Mouse (Mus musculus) MEL (cell line): ENCODE results near the gene Gas2l2. TPM values are rescaled to one million over a fixed set of nuclear protein-coding genes. Genes with fewer than 3 reads are reported as not detected.

Source experiments
- DNase-seq: peaks from one replicate; pipeline ENCODE4 v3.0.0; 2011; ENCODE audit warnings: low read depth, low spot score
- H3K27ac ChIP-seq: 2 replicates; pipeline ENCODE4 v1.5.1; 2012; ENCODE audit warnings: low read depth, mild to moderate bottlenecking, control low read depth, low read length, moderate library complexity; ENCODE audit not compliant: control insufficient read depth
- H3K27me3 ChIP-seq, 2 experiments: fragments of 150-350 bp in 1 of 2; sonication (generic) in 1 of 2; 2 replicates each; pipeline ENCODE4 v1.6.1; 2012; ENCODE audit warnings: low read length in 2 of 2, mild to moderate bottlenecking in 2 of 2, improper control_type of control experiment in 1 of 2, moderate library complexity in 1 of 2; ENCODE audit not compliant: insufficient read depth in 2 of 2, control insufficient read depth in 1 of 2
- H3K36me3 ChIP-seq, 2 experiments: 2 replicates each; pipeline ENCODE4 v1.6.1; 2012 to 2014; ENCODE audit warnings: low read length in 2 of 2, improper control_type of control experiment in 1 of 2, inconsistent platforms in 1 of 2, mild to moderate bottlenecking in 1 of 2; ENCODE audit not compliant: insufficient read depth in 2 of 2, control insufficient read depth in 1 of 2
- H3K4me1 ChIP-seq, 2 experiments: fragments of 150-350 bp in 1 of 2; sonication (generic) in 1 of 2; 2 replicates each; pipeline ENCODE4 v1.6.1; 2012; ENCODE audit warnings: low read length in 2 of 2, improper control_type of control experiment in 1 of 2, mild to moderate bottlenecking in 1 of 2; ENCODE audit not compliant: insufficient read depth in 2 of 2, control insufficient read depth in 1 of 2
- H3K4me3 ChIP-seq, 2 experiments: fragments of 150-350 bp in 1 of 2; sonication (generic) in 1 of 2; 2 replicates each; pipeline ENCODE4 v1.5.1; 2012; ENCODE audit warnings: low read depth in 2 of 2, low read length in 2 of 2, mild to moderate bottlenecking in 2 of 2, moderate library complexity in 2 of 2, control low read depth in 1 of 2, improper control_type of control experiment in 1 of 2; ENCODE audit not compliant: control insufficient read depth in 1 of 2, insufficient read depth in 1 of 2
- H3K79me2 ChIP-seq: 2 replicates; pipeline ENCODE4 v1.6.1; 2012; ENCODE audit warnings: mild to moderate bottlenecking, low read length, moderate library complexity; ENCODE audit not compliant: control insufficient read depth, poor library complexity, insufficient read depth
- H3K9ac ChIP-seq: 2 replicates; pipeline ENCODE4 v1.6.1; 2012; ENCODE audit warnings: low read depth, mild to moderate bottlenecking, control low read depth, low read length, moderate library complexity; ENCODE audit not compliant: control insufficient read depth, poor library complexity, severe bottlenecking
- H3K9me3 ChIP-seq: fragments of 150-350 bp; sonication (generic); replicated peaks from 2 replicates; pipeline ENCODE4 v1.6.1; 2012; ENCODE audit warnings: mild to moderate bottlenecking, low read length, improper control_type of control experiment, moderate library complexity; ENCODE audit not compliant: insufficient read depth
- BHLHE40 ChIP-seq: IDR thresholded peaks from 2 replicates; pipeline ENCODE4 v1.6.1; 2012; ENCODE audit warnings: low read depth, mild to moderate bottlenecking, inconsistent platforms, low read length, improper control_type of control experiment, borderline replicate concordance
- CHD2 ChIP-seq: IDR thresholded peaks from 2 replicates; pipeline ENCODE4 v1.6.1; 2011; ENCODE audit warnings: low read length, improper control_type of control experiment
- CTCF ChIP-seq, 3 experiments: IDR thresholded peaks in 2 of 3; conservative IDR thresholded peaks in 1 of 3; 2 replicates each; pipeline ENCODE4 v1.5.1; 2011 to 2012; ENCODE audit warnings: low read length in 3 of 3, low read depth in 2 of 3, mild to moderate bottlenecking in 2 of 3, improper control_type of control experiment in 1 of 3, inconsistent platforms in 1 of 3, mixed read lengths in 1 of 3, moderate library complexity in 1 of 3; ENCODE audit not compliant: control insufficient read depth in 1 of 3, insufficient read depth in 1 of 3, poor library complexity in 1 of 3, severe bottlenecking in 1 of 3
- E2F4 ChIP-seq: IDR thresholded peaks from 2 replicates; pipeline ENCODE4 v1.6.1; 2011; ENCODE audit warnings: low read depth, low read length, improper control_type of control experiment, borderline replicate concordance
- ELF1 ChIP-seq: IDR thresholded peaks from 2 replicates; pipeline ENCODE4 v1.6.1; 2014; ENCODE audit warnings: low read depth, mild to moderate bottlenecking, inconsistent platforms, low read length, improper control_type of control experiment, moderate library complexity
- ETS1 ChIP-seq: IDR thresholded peaks from 2 replicates; pipeline ENCODE4 v1.6.1; 2012; ENCODE audit warnings: low read depth, mild to moderate bottlenecking, inconsistent platforms, low read length, improper control_type of control experiment, moderate library complexity
- GABPA ChIP-seq: IDR thresholded peaks from 2 replicates; pipeline ENCODE4 v1.6.1; 2012; ENCODE audit warnings: low read depth, mild to moderate bottlenecking, inconsistent platforms, low read length, improper control_type of control experiment, moderate library complexity
- HCFC1 ChIP-seq: IDR thresholded peaks from 2 replicates; pipeline ENCODE4 v1.6.1; 2012; ENCODE audit warnings: low read depth, mild to moderate bottlenecking, inconsistent platforms, low read length, improper control_type of control experiment, moderate library complexity
- JUND ChIP-seq: IDR thresholded peaks from 2 replicates; pipeline ENCODE4 v1.6.1; 2011; ENCODE audit warnings: low read depth, mild to moderate bottlenecking, improper control_type of control experiment, low read length
- MAFK ChIP-seq: IDR thresholded peaks from 2 replicates; pipeline ENCODE4 v1.6.1; 2011; ENCODE audit warnings: low read depth, mild to moderate bottlenecking, low read length, improper control_type of control experiment, borderline replicate concordance
- MAX ChIP-seq: IDR thresholded peaks from 2 replicates; pipeline ENCODE4 v1.6.1; 2011; ENCODE audit warnings: low read length, improper control_type of control experiment
- MAZ ChIP-seq: IDR thresholded peaks from 2 replicates; pipeline ENCODE4 v1.6.1; 2012; ENCODE audit warnings: low read depth, mild to moderate bottlenecking, inconsistent platforms, low read length, improper control_type of control experiment
- MXI1 ChIP-seq: IDR thresholded peaks from 2 replicates; pipeline ENCODE4 v1.6.1; 2011; ENCODE audit warnings: mild to moderate bottlenecking, low read depth, low read length, improper control_type of control experiment
- MYB ChIP-seq: IDR thresholded peaks from 2 replicates; pipeline ENCODE4 v1.6.1; 2011; ENCODE audit warnings: mild to moderate bottlenecking, low read depth, low read length, improper control_type of control experiment
- MYC ChIP-seq: IDR thresholded peaks from 2 replicates; pipeline ENCODE4 v1.6.1; 2011; ENCODE audit warnings: low read depth, mild to moderate bottlenecking, low read length, improper control_type of control experiment, moderate library complexity
- NELFE ChIP-seq: IDR thresholded peaks from 2 replicates; pipeline ENCODE4 v1.6.1; 2011; ENCODE audit warnings: low read depth, low read length, improper control_type of control experiment
- NRF1 ChIP-seq: IDR thresholded peaks from 2 replicates; pipeline ENCODE4 v1.6.1; 2014; ENCODE audit warnings: low read depth, mild to moderate bottlenecking, inconsistent platforms, low read length, improper control_type of control experiment, moderate library complexity; ENCODE audit not compliant: poor library complexity, insufficient read depth, severe bottlenecking
- POLR2A ChIP-seq, 2 experiments: IDR thresholded peaks; 2 replicates each; pipeline ENCODE4 v1.6.1; 2011 to 2012; ENCODE audit warnings: low read length in 2 of 2, mild to moderate bottlenecking in 2 of 2, control low read depth in 1 of 2, improper control_type of control experiment in 1 of 2, low read depth in 1 of 2, moderate library complexity in 1 of 2; ENCODE audit not compliant: control insufficient read depth in 1 of 2, insufficient read depth in 1 of 2, poor library complexity in 1 of 2
- POLR2AphosphoS5 ChIP-seq: IDR thresholded peaks from 2 replicates; pipeline ENCODE4 v1.6.1; 2012; ENCODE audit warnings: low read depth, borderline replicate concordance, mild to moderate bottlenecking, inconsistent platforms, low read length, moderate library complexity, mixed read lengths
- RAD21 ChIP-seq: IDR thresholded peaks from 2 replicates; pipeline ENCODE4 v1.6.1; 2011; ENCODE audit warnings: mild to moderate bottlenecking, low read depth, low read length, improper control_type of control experiment
- SIN3A ChIP-seq: IDR thresholded peaks from 2 replicates; pipeline ENCODE4 v1.6.1; 2012; ENCODE audit warnings: low read length, improper control_type of control experiment, inconsistent platforms
- SMC3 ChIP-seq: IDR thresholded peaks from 2 replicates; pipeline ENCODE4 v1.6.1; 2011; ENCODE audit warnings: low read depth, low read length, improper control_type of control experiment
- TAL1 ChIP-seq: IDR thresholded peaks from 2 replicates; pipeline ENCODE4 v1.6.1; 2012; ENCODE audit warnings: mild to moderate bottlenecking, inconsistent platforms, low read length, moderate library complexity, mixed read lengths
- TBP ChIP-seq: IDR thresholded peaks from 2 replicates; pipeline ENCODE4 v1.8.0; 2011; ENCODE audit warnings: low read depth, low read length, improper control_type of control experiment
- UBTF ChIP-seq: IDR thresholded peaks from 2 replicates; pipeline ENCODE4 v1.6.1; 2012; ENCODE audit warnings: low read depth, mild to moderate bottlenecking, inconsistent platforms, low read length, improper control_type of control experiment, moderate library complexity, borderline replicate concordance; ENCODE audit not compliant: insufficient read depth
- USF2 ChIP-seq, 2 experiments: IDR thresholded peaks; 2 replicates each; pipeline ENCODE4 v1.6.1; 2011 to 2012; ENCODE audit warnings: improper control_type of control experiment in 2 of 2, low read length in 2 of 2, borderline replicate concordance in 1 of 2, inconsistent platforms in 1 of 2, low read depth in 1 of 2, mild to moderate bottlenecking in 1 of 2; ENCODE audit not compliant: insufficient read depth in 1 of 2
- ZC3H11A ChIP-seq: IDR thresholded peaks from 2 replicates; pipeline ENCODE4 v1.6.1; 2012; ENCODE audit warnings: low read depth, mild to moderate bottlenecking, inconsistent platforms, low read length, improper control_type of control experiment
- ZMIZ1 ChIP-seq: IDR thresholded peaks from 2 replicates; pipeline ENCODE4 v1.6.1; 2012; ENCODE audit warnings: low read depth, mild to moderate bottlenecking, inconsistent platforms, low read length, improper control_type of control experiment, moderate library complexity
- ZNF384 ChIP-seq: IDR thresholded peaks from 2 replicates; pipeline ENCODE4 v1.6.1; 2012; ENCODE audit warnings: low read depth, mild to moderate bottlenecking, inconsistent platforms, low read length, improper control_type of control experiment
- polyA plus RNA-seq, 2 experiments: library from polyadenylated mRNA; stranded (reverse) in 1 of 2; unstranded in 1 of 2; fragments of >175 nt in 1 of 2; fragments of >200 nt in 1 of 2; gene quantifications; 2 replicates each; pipeline versions ENCODE4 v1.2.1 to v1.2.4; 2012; ENCODE audit warnings: low replicate concordance in 2 of 2, low read depth in 1 of 2; ENCODE audit not compliant: insufficient read length in 2 of 2, insufficient read depth in 1 of 2, missing spikeins in 1 of 2
- total RNA-seq: library from RNA; depleted of rRNA; stranded (reverse); fragments of 300-350 nt; gene quantifications from 2 replicates; pipeline ENCODE4 v1.2.3, GENCODE M21; 2012

Gas2l2 gene
- total and polyA plus RNA-seq, 3 experiments = not detected

DNA sequence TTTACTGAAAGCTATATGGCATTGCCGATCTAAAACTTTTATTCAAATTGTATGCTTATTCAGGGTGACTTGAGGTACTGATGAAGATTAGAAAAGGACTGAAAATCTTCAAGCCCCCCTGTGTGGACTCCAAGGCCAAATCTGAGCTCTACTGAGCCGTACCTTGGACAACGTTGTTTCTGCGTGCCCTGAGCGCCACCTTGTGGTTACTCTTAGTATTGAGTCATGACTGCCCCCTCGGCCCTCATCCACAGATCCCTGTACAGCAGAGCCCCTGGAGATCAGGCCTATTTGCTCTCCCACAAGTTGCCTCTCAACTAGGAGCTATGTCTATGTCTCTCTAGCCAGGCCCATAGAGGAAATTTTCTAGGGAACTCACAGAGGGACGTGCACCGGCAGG lies 4.6 kb downstream of the Gas2l2 start (continued):
- TF ChIP-seq BHLHE40 = no peak
- no peak for TF ChIP-seq ELF1
- TF ChIP-seq, all 39 proteins: peak for 5

DNA sequence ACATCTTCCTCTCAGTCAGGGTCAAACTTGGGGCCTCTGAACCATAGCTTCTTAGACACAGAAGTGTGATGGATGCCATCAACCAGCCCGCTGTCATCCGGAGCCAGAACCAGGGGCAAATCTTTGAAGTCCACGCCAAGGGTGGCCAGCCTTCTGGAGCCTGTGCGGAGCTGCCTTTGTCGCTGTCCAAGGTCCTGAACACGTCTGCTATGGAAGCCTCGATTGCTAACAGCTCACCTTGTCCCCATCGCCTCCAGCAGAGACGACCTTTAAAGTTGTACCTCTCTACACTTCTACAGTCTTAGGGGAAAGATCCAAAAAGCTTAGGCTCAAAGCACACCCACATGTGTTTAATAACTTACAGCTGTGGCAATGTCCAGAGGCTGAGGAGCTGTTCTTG lies 8.0 kb downstream of the Gas2l2 start:
- no peak for TF ChIP-seq POLR2A (IDR thresholded peaks at IDR 0.05; ENCODE audit: control insufficient read depth in 1 of 2, insufficient read depth in 1 of 2, low read depth in 1 of 2, low read length in 2 of 2, poor library complexity in 1 of 2)
- no peak for TF ChIP-seq GABPA
- TF ChIP-seq SIN3A = peak; percentile 81
- peak; percentile 59; the same call in 1 of the 2 replicates for TF ChIP-seq MXI1
- TF ChIP-seq ZMIZ1 = no peak
- TF ChIP-seq MAX = no peak
- no peak for TF ChIP-seq NRF1
- TF ChIP-seq ZNF384 = no peak
- no peaks in the 10 kb centered on the region for H3K9me3 ChIP-seq
- H3K27me3 ChIP-seq = no peaks in the 10 kb centered on the region
- no peaks in the 10 kb centered on the region for H3K79me2 ChIP-seq
- no peak overlapping the region for H3K4me3 ChIP-seq
- peak; percentile 85 for DNase-seq
- no peaks in the 10 kb centered on the region for H3K4me1 ChIP-seq
- no peak overlapping the region for H3K27ac ChIP-seq
- no peaks in the 10 kb centered on the region; a peak in 1 of 4 replicates for H3K36me3 ChIP-seq
- H3K9ac ChIP-seq = no peak overlapping the region

DNA sequence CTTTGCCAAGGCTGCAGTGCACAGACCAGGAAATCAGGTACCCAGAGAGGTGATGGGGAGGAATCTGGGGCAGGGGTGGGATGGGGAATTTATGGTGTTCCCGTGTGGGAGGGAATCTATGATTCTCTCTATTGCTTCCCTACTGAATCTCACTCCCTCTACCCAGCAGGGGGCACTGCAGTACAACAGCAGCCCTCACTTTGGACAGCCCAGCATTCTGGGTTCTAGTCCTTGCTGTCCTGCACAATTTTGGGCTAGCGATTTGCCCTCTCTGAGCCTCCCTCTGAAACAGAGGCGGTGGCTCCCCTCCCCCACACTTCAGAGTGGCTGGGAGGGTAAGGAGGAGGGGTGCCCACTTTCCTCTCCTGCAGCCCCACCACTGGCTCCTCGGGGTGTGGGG lies 8.9 kb downstream of the Gas2l2 start:
- H3K79me2 ChIP-seq = no peaks in the 10 kb centered on the region
- no peak for TF ChIP-seq USF2 (IDR thresholded peaks at IDR 0.05; ENCODE audit: borderline replicate concordance in 1 of 2, insufficient read depth in 1 of 2, low read depth in 1 of 2, low read length in 2 of 2)
- TF ChIP-seq MXI1 = no peak
- no peak for TF ChIP-seq TBP
- TF ChIP-seq E2F4 = no peak
- TF ChIP-seq ZNF384 = no peak
- no peak for TF ChIP-seq HCFC1
- TF ChIP-seq BHLHE40 = no peak
- TF ChIP-seq CTCF (IDR thresholded peaks at IDR 0.05 in 2 of 3, conservative IDR thresholded peaks at IDR 0.05 in 1 of 3; ENCODE audit: control insufficient read depth in 1 of 3, insufficient read depth in 1 of 3, low read depth in 2 of 3, low read length in 3 of 3, poor library complexity in 1 of 3, severe bottlenecking in 1 of 3) = peak; percentile 46 to 64 (median 59)
- no peak for TF ChIP-seq POLR2AphosphoS5
- TF ChIP-seq JUND = no peak
- no peak for TF ChIP-seq ZC3H11A
- no peak for TF ChIP-seq CHD2
- no peak for TF ChIP-seq MAFK
- no peak for TF ChIP-seq NELFE
- TF ChIP-seq MYB = no peak
- no peak for TF ChIP-seq ZMIZ1
- no peak for TF ChIP-seq NRF1
- peak; percentile 28 for TF ChIP-seq SMC3
- TF ChIP-seq MAZ = no peak
- TF ChIP-seq TAL1 = no peak
- peak; percentile 49 for TF ChIP-seq RAD21
- no peak for TF ChIP-seq ETS1
- TF ChIP-seq MYC = no peak
- no peak for TF ChIP-seq UBTF
- H3K4me3 ChIP-seq = no peak overlapping the region
- no peaks in the 10 kb centered on the region for H3K27me3 ChIP-seq
- no peak overlapping the region for H3K27ac ChIP-seq
- peak; percentile 37 for DNase-seq
- no peaks in the 10 kb centered on the region for H3K9me3 ChIP-seq
- no peaks in the 10 kb centered on the region for H3K36me3 ChIP-seq
- H3K4me1 ChIP-seq = no peaks in the 10 kb centered on the region
- H3K9ac ChIP-seq = no peak overlapping the region
